Mouse (Mus musculus) spleen, adult 18-20 months (tissue): ENCODE data around the gene Nfya.

Experiments used
- DNase-seq, 2 experiments: peaks; one replicate each; pipeline ENCODE4 v3.0.0; 2022; ENCODE audit warnings: mixed read lengths in 2 of 2

Nfya gene

GRCm38 (mm10) chr17:48341947-48342346 is 67.8 kb downstream of the Nfya start:
- no peak for DNase-seq

- no peak for DNase-seq
Observed at GRCm38 (mm10) chr17:48340267-48340666, 69.4 kb downstream of the Nfya start.
